Mouse (Mus musculus) B cell, adult (primary cell): ENCODE measurements around the gene Mup18. TPM values are rescaled to one million over a fixed set of nuclear protein-coding genes. Genes with fewer than 3 reads are reported as not detected.

Experiments used
- total RNA-seq: library from RNA; stranded (reverse); gene quantifications from 4 replicates; pipeline ENCODE4 v1.2.4, GENCODE M21; 2023; ENCODE audit not compliant: inconsistent age

Mup18 gene
- total RNA-seq, result not detected in 4 replicates

DNA sequence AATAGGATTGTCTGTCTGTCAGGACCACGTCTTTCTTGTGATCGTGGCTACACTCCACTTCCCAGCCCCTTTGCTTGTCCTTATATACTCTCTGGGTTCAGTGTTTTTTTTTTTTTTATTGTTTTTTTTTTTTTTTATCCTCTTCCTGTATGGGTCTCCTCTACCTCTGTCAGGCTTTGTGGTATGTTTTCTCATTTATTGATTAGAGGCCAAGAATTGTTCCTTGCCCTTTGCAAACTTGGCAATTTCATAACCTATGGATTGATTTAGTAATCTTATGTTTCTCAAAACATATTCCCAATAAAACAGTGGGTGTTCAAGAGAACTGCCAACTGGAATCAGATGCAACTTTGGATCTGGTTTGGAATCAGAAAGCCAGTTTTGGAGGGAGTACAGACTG lies at the start of gene Mup18:
Gene Mup18 (minus strand): TSS at position 101 of the 400 bp plus-strand sequence.

Other genes starting within 250 kb of the Mup18 start
- gene Mup15, start 234.4 kb downstream of the Mup18 start, total RNA-seq, result not detected in 4 replicates
- not detected in 4 replicates for gene Mup16, start 154.6 kb downstream of the Mup18 start, total RNA-seq
- not detected in 4 replicates for gene Mup17, start 78.3 kb downstream of the Mup18 start, total RNA-seq
- gene Mup19, start 108.1 kb upstream of the Mup18 start, total RNA-seq, result not detected in 4 replicates
- not detected in 4 replicates for gene Mup5, start 161.1 kb upstream of the Mup18 start, total RNA-seq